Mouse (Mus musculus) MEL (cell line): Measurements from ENCODE around the gene Fkbp15. TPM values are rescaled to one million over a fixed set of nuclear protein-coding genes. Genes with fewer than 3 reads are reported as not detected.
"Not testable (repeated sequence)": the region's sequence is repeated elsewhere in the genome, so short reads cannot be mapped to it uniquely, and the experiment has no call there.

Experiments used
- DNase-seq: peaks from one replicate; pipeline ENCODE4 v3.0.0; 2011; ENCODE audit warnings: low read depth, low spot score
- H3K27ac ChIP-seq: 2 replicates; pipeline ENCODE4 v1.5.1; 2012; ENCODE audit warnings: low read depth, mild to moderate bottlenecking, control low read depth, low read length, moderate library complexity; ENCODE audit not compliant: control insufficient read depth
- H3K27me3 ChIP-seq, 2 experiments: fragments of 150-350 bp in 1 of 2; sonication (generic) in 1 of 2; 2 replicates each; pipeline ENCODE4 v1.6.1; 2012; ENCODE audit warnings: low read length in 2 of 2, mild to moderate bottlenecking in 2 of 2, improper control_type of control experiment in 1 of 2, moderate library complexity in 1 of 2; ENCODE audit not compliant: insufficient read depth in 2 of 2, control insufficient read depth in 1 of 2
- H3K36me3 ChIP-seq, 2 experiments: 2 replicates each; pipeline ENCODE4 v1.6.1; 2012 to 2014; ENCODE audit warnings: low read length in 2 of 2, improper control_type of control experiment in 1 of 2, inconsistent platforms in 1 of 2, mild to moderate bottlenecking in 1 of 2; ENCODE audit not compliant: insufficient read depth in 2 of 2, control insufficient read depth in 1 of 2
- H3K4me1 ChIP-seq, 2 experiments: fragments of 150-350 bp in 1 of 2; sonication (generic) in 1 of 2; 2 replicates each; pipeline ENCODE4 v1.6.1; 2012; ENCODE audit warnings: low read length in 2 of 2, improper control_type of control experiment in 1 of 2, mild to moderate bottlenecking in 1 of 2; ENCODE audit not compliant: insufficient read depth in 2 of 2, control insufficient read depth in 1 of 2
- H3K4me3 ChIP-seq, 2 experiments: fragments of 150-350 bp in 1 of 2; sonication (generic) in 1 of 2; 2 replicates each; pipeline ENCODE4 v1.5.1; 2012; ENCODE audit warnings: low read depth in 2 of 2, low read length in 2 of 2, mild to moderate bottlenecking in 2 of 2, moderate library complexity in 2 of 2, control low read depth in 1 of 2, improper control_type of control experiment in 1 of 2; ENCODE audit not compliant: control insufficient read depth in 1 of 2, insufficient read depth in 1 of 2
- H3K79me2 ChIP-seq: 2 replicates; pipeline ENCODE4 v1.6.1; 2012; ENCODE audit warnings: mild to moderate bottlenecking, low read length, moderate library complexity; ENCODE audit not compliant: control insufficient read depth, poor library complexity, insufficient read depth
- H3K9ac ChIP-seq: 2 replicates; pipeline ENCODE4 v1.6.1; 2012; ENCODE audit warnings: low read depth, mild to moderate bottlenecking, control low read depth, low read length, moderate library complexity; ENCODE audit not compliant: control insufficient read depth, poor library complexity, severe bottlenecking
- H3K9me3 ChIP-seq: fragments of 150-350 bp; sonication (generic); replicated peaks from 2 replicates; pipeline ENCODE4 v1.6.1; 2012; ENCODE audit warnings: mild to moderate bottlenecking, low read length, improper control_type of control experiment, moderate library complexity; ENCODE audit not compliant: insufficient read depth
- BHLHE40 ChIP-seq: IDR thresholded peaks from 2 replicates; pipeline ENCODE4 v1.6.1; 2012; ENCODE audit warnings: low read depth, mild to moderate bottlenecking, inconsistent platforms, low read length, improper control_type of control experiment, borderline replicate concordance
- CHD1 ChIP-seq: IDR thresholded peaks from 2 replicates; pipeline ENCODE4 v1.6.1; 2012; ENCODE audit warnings: low read depth, mild to moderate bottlenecking, inconsistent platforms, low read length, improper control_type of control experiment
- CTCF ChIP-seq, 3 experiments: IDR thresholded peaks in 2 of 3; conservative IDR thresholded peaks in 1 of 3; 2 replicates each; pipeline ENCODE4 v1.5.1; 2011 to 2012; ENCODE audit warnings: low read length in 3 of 3, low read depth in 2 of 3, mild to moderate bottlenecking in 2 of 3, improper control_type of control experiment in 1 of 3, inconsistent platforms in 1 of 3, mixed read lengths in 1 of 3, moderate library complexity in 1 of 3; ENCODE audit not compliant: control insufficient read depth in 1 of 3, insufficient read depth in 1 of 3, poor library complexity in 1 of 3, severe bottlenecking in 1 of 3
- ETS1 ChIP-seq: IDR thresholded peaks from 2 replicates; pipeline ENCODE4 v1.6.1; 2012; ENCODE audit warnings: low read depth, mild to moderate bottlenecking, inconsistent platforms, low read length, improper control_type of control experiment, moderate library complexity
- HCFC1 ChIP-seq: IDR thresholded peaks from 2 replicates; pipeline ENCODE4 v1.6.1; 2012; ENCODE audit warnings: low read depth, mild to moderate bottlenecking, inconsistent platforms, low read length, improper control_type of control experiment, moderate library complexity
- KAT2A ChIP-seq: conservative IDR thresholded peaks from 2 replicates; pipeline ENCODE4 v1.6.1; 2012; ENCODE audit warnings: low read depth, low read length, improper control_type of control experiment, inconsistent platforms
- MAZ ChIP-seq: IDR thresholded peaks from 2 replicates; pipeline ENCODE4 v1.6.1; 2012; ENCODE audit warnings: low read depth, mild to moderate bottlenecking, inconsistent platforms, low read length, improper control_type of control experiment
- MEF2A ChIP-seq: IDR thresholded peaks from 2 replicates; pipeline ENCODE4 v1.6.1; 2014; ENCODE audit warnings: low read depth, mild to moderate bottlenecking, inconsistent platforms, low read length, improper control_type of control experiment; ENCODE audit not compliant: poor library complexity, insufficient replicate concordance, severe bottlenecking; ENCODE audit errors: extremely low read depth
- POLR2A ChIP-seq, 2 experiments: IDR thresholded peaks; 2 replicates each; pipeline ENCODE4 v1.6.1; 2011 to 2012; ENCODE audit warnings: low read length in 2 of 2, mild to moderate bottlenecking in 2 of 2, control low read depth in 1 of 2, improper control_type of control experiment in 1 of 2, low read depth in 1 of 2, moderate library complexity in 1 of 2; ENCODE audit not compliant: control insufficient read depth in 1 of 2, insufficient read depth in 1 of 2, poor library complexity in 1 of 2
- POLR2AphosphoS5 ChIP-seq: IDR thresholded peaks from 2 replicates; pipeline ENCODE4 v1.6.1; 2012; ENCODE audit warnings: low read depth, borderline replicate concordance, mild to moderate bottlenecking, inconsistent platforms, low read length, moderate library complexity, mixed read lengths
- RAD21 ChIP-seq: IDR thresholded peaks from 2 replicates; pipeline ENCODE4 v1.6.1; 2011; ENCODE audit warnings: mild to moderate bottlenecking, low read depth, low read length, improper control_type of control experiment
- SIN3A ChIP-seq: IDR thresholded peaks from 2 replicates; pipeline ENCODE4 v1.6.1; 2012; ENCODE audit warnings: low read length, improper control_type of control experiment, inconsistent platforms
- TAL1 ChIP-seq: IDR thresholded peaks from 2 replicates; pipeline ENCODE4 v1.6.1; 2012; ENCODE audit warnings: mild to moderate bottlenecking, inconsistent platforms, low read length, moderate library complexity, mixed read lengths
- TBP ChIP-seq: IDR thresholded peaks from 2 replicates; pipeline ENCODE4 v1.8.0; 2011; ENCODE audit warnings: low read depth, low read length, improper control_type of control experiment
- TCF12 ChIP-seq: IDR thresholded peaks from 2 replicates; pipeline ENCODE4 v1.6.1; 2014; ENCODE audit warnings: low read depth, mild to moderate bottlenecking, inconsistent platforms, low read length, improper control_type of control experiment, moderate library complexity
- UBTF ChIP-seq: IDR thresholded peaks from 2 replicates; pipeline ENCODE4 v1.6.1; 2012; ENCODE audit warnings: low read depth, mild to moderate bottlenecking, inconsistent platforms, low read length, improper control_type of control experiment, moderate library complexity, borderline replicate concordance; ENCODE audit not compliant: insufficient read depth
- polyA plus RNA-seq, 2 experiments: library from polyadenylated mRNA; stranded (reverse) in 1 of 2; unstranded in 1 of 2; fragments of >175 nt in 1 of 2; fragments of >200 nt in 1 of 2; gene quantifications; 2 replicates each; pipeline versions ENCODE4 v1.2.1 to v1.2.4; 2012; ENCODE audit warnings: low replicate concordance in 2 of 2, low read depth in 1 of 2; ENCODE audit not compliant: insufficient read length in 2 of 2, insufficient read depth in 1 of 2, missing spikeins in 1 of 2
- total RNA-seq: library from RNA; depleted of rRNA; stranded (reverse); fragments of 300-350 nt; gene quantifications from 2 replicates; pipeline ENCODE4 v1.2.3, GENCODE M21; 2012

Gene Fkbp15
- total and polyA plus RNA-seq, 3 experiments, result 21.1 to 26.5 TPM; not detected in 1

- Histone ChIP-seq H3K79me2 (no peaks in the 10 kb centered on the region), H3K4me3 (no peak overlapping the region), H3K27ac (no peak overlapping the region), H3K9ac (no peak overlapping the region)
- TF ChIP-seq CHD1 (no peak), ETS1 (no peak), TCF12 (no peak), MAZ (no peak), BHLHE40 (no peak), POLR2AphosphoS5 (no peak), HCFC1 (no peak), MEF2A (no peak), TAL1 (no peak), SIN3A (no peak), RAD21 (no peak), KAT2A (no peak), UBTF (no peak), TBP (no peak), POLR2A (IDR thresholded peaks at IDR 0.05; ENCODE audit: control insufficient read depth in 1 of 2, insufficient read depth in 1 of 2, low read depth in 1 of 2, low read length in 2 of 2, poor library complexity in 1 of 2) (no peak), CTCF (IDR thresholded peaks at IDR 0.05 in 2 of 3, conservative IDR thresholded peaks at IDR 0.05 in 1 of 3; ENCODE audit: control insufficient read depth in 1 of 3, insufficient read depth in 1 of 3, low read depth in 2 of 3, low read length in 3 of 3, poor library complexity in 1 of 3, severe bottlenecking in 1 of 3) (no peak)
- TF ChIP-seq, all 39 proteins: peak for 0
- H3K27me3 ChIP-seq, result no peaks in the 10 kb centered on the region
- no peak for DNase-seq
- no peaks in the 10 kb centered on the region for H3K36me3 ChIP-seq
- no peaks in the 10 kb centered on the region for H3K9me3 ChIP-seq
- no peaks in the 10 kb centered on the region for H3K4me1 ChIP-seq
These were observed 93.2 kb downstream of the Fkbp15 start for GRCm38 (mm10) chr4:62267101-62267500.

- H3K4me1 ChIP-seq, H3K9me3 ChIP-seq, H3K27me3 ChIP-seq, H3K27ac ChIP-seq, H3K79me2 ChIP-seq, DNase-seq, H3K4me3 ChIP-seq, H3K36me3 ChIP-seq, H3K9ac ChIP-seq: not testable (repeated sequence)
These were observed 94.3 kb downstream of the Fkbp15 start for GRCm38 (mm10) chr4:62266016-62266415.
